Mouse (Mus musculus): ENCODE results near the gene Vti1b. TPM values are rescaled to one million over a fixed set of nuclear protein-coding genes. Genes with fewer than 3 reads are reported as not detected.

The Vti1b gene
- polyA plus RNA-seq, 1 experiment: 85.5 TPM

DNA sequence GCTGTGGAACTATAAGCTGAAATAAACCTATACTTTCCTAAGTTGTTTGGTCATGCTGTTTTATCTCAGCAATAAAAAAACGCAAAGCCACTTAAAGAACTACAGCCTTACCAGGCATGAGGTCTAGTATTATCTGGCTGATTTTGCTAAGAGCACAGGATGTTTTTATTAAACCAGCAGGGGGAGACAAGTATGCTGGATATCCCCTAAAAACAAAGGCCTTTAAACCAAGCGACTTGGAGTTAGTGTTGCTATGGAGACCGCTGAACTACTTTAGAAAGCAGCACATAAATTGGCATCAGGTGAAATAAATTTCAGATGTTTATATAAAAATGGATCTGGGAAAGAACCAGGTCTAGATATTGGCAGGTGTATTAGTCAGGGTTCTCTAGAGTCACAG, 49.6 kb downstream of the Vti1b start:
- H3K4me3 ChIP-seq: no peak overlapping the region
- peaks cover 14% of the 10 kb centered on the region for H3K27me3 ChIP-seq (ENCODE audit: control insufficient read depth, insufficient read depth, insufficient read length)
- no peaks in the 10 kb centered on the region for H3K36me3 ChIP-seq (ENCODE audit: control insufficient read depth, insufficient read depth)
- H3ac ChIP-seq (ENCODE audit: control insufficient read depth, insufficient read length): no peak overlapping the region
- H3K4me2 ChIP-seq (ENCODE audit: low read depth): no peak overlapping the region
- TF ChIP-seq TCF12 (IDR thresholded peaks at IDR 0.05; ENCODE audit: insufficient read depth, poor library complexity, severe bottlenecking): no peak
- no peak for TF ChIP-seq MAX (IDR thresholded peaks at IDR 0.05; ENCODE audit: low read depth)
- TF ChIP-seq MYOG (IDR thresholded peaks at IDR 0.05; ENCODE audit: control insufficient read depth in 1 of 3, insufficient read depth in 1 of 3, insufficient read length in 2 of 3, low read depth in 2 of 3): no peak
- no peak for TF ChIP-seq CEBPB (IDR thresholded peaks at IDR 0.05; ENCODE audit: insufficient read depth, poor library complexity, severe bottlenecking)
- no peak for TF ChIP-seq TCF3 (IDR thresholded peaks at IDR 0.05; ENCODE audit: insufficient read length, low read depth)
- TF ChIP-seq POLR2A (IDR thresholded peaks at IDR 0.05; ENCODE audit: insufficient read length, low read depth): no peak
- TF ChIP-seq SRF (IDR thresholded peaks at IDR 0.05; ENCODE audit: control insufficient read depth, insufficient read length, low read depth): no peak
- TF ChIP-seq E2F4 (IDR thresholded peaks at IDR 0.05; ENCODE audit: insufficient read depth): no peak
- TF ChIP-seq REST (IDR thresholded peaks at IDR 0.05; ENCODE audit: insufficient read depth, insufficient read length): no peak
- no peak for TF ChIP-seq MYOD1 (IDR thresholded peaks at IDR 0.05; ENCODE audit: control insufficient read depth in 1 of 3, insufficient read length in 2 of 3, low read depth in 2 of 3)
- no peak for TF ChIP-seq USF1 (IDR thresholded peaks at IDR 0.05; ENCODE audit: low read depth)
- TF ChIP-seq POLR2AphosphoS2 (IDR thresholded peaks at IDR 0.05; ENCODE audit: insufficient read length, low read depth): no peak
- no peaks in the 10 kb centered on the region for H3K79me2 ChIP-seq (ENCODE audit: control insufficient read depth, insufficient read depth)

DNA sequence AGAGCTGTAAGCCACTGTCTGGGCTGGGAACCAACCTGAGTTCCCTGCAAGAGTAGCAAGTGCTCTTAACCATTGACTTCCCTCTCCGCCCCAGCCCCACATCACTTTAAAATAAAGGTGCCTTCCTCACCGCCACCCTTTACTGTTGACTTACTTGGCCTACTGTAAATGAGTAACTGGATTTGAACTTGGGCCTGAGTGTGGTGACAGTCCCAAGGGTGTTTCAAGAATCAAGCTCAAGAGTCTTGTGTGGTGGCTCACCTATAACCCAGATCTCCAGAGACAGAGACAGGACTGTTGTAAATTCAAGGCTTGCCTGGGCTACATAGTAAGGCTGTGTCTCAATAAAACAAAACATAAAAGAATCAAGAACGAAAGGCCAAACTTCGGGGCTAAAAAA, 53.5 kb downstream of the Vti1b start:
- Histone ChIP-seq H3K36me3 (ENCODE audit: control insufficient read depth, insufficient read depth) (no peaks in the 10 kb centered on the region), H3K79me2 (ENCODE audit: control insufficient read depth, insufficient read depth) (no peaks in the 10 kb centered on the region), H3K27me3 (ENCODE audit: control insufficient read depth, insufficient read depth, insufficient read length) (peaks cover 14% of the 10 kb centered on the region), H3ac (ENCODE audit: control insufficient read depth, insufficient read length) (no peak overlapping the region), H3K4me2 (ENCODE audit: low read depth) (no peak overlapping the region), H3K4me3 (no peak overlapping the region)
- TF ChIP-seq TCF12 (IDR thresholded peaks at IDR 0.05; ENCODE audit: insufficient read depth, poor library complexity, severe bottlenecking) (no peak), POLR2AphosphoS2 (IDR thresholded peaks at IDR 0.05; ENCODE audit: insufficient read length, low read depth) (no peak), MYOD1 (IDR thresholded peaks at IDR 0.05; ENCODE audit: control insufficient read depth in 1 of 3, insufficient read length in 2 of 3, low read depth in 2 of 3) (no peak), CEBPB (IDR thresholded peaks at IDR 0.05; ENCODE audit: insufficient read depth, poor library complexity, severe bottlenecking) (no peak), MAX (IDR thresholded peaks at IDR 0.05; ENCODE audit: low read depth) (no peak), REST (IDR thresholded peaks at IDR 0.05; ENCODE audit: insufficient read depth, insufficient read length) (no peak), E2F4 (IDR thresholded peaks at IDR 0.05; ENCODE audit: insufficient read depth) (no peak), TCF3 (IDR thresholded peaks at IDR 0.05; ENCODE audit: insufficient read length, low read depth) (no peak), USF1 (IDR thresholded peaks at IDR 0.05; ENCODE audit: low read depth) (no peak), SRF (IDR thresholded peaks at IDR 0.05; ENCODE audit: control insufficient read depth, insufficient read length, low read depth) (no peak), MYOG (IDR thresholded peaks at IDR 0.05; ENCODE audit: control insufficient read depth in 1 of 3, insufficient read depth in 1 of 3, insufficient read length in 2 of 3, low read depth in 2 of 3) (no peak), POLR2A (IDR thresholded peaks at IDR 0.05; ENCODE audit: insufficient read length, low read depth) (no peak)

Other genes starting within 250 kb of the Vti1b start
- 2.9 TPM for gene Tmem229b, start 165.0 kb downstream of the Vti1b start, polyA plus RNA-seq (2012; fragmentation: generic; extraction: Trizol)
- gene Plekhh1, start 143.5 kb downstream of the Vti1b start, polyA plus RNA-seq (2012; fragmentation: generic; extraction: Trizol): 3.5 TPM
- gene Pigh, start 83.0 kb downstream of the Vti1b start, polyA plus RNA-seq (2012; fragmentation: generic; extraction: Trizol): 3.3 TPM
- gene Arg2, start 41.9 kb downstream of the Vti1b start, polyA plus RNA-seq (2012; fragmentation: generic; extraction: Trizol): 0.04 TPM
- 19.5 TPM for gene Rdh11, start 19.6 kb upstream of the Vti1b start, polyA plus RNA-seq (2012; fragmentation: generic; extraction: Trizol)
- 0.54 TPM for gene Rdh12, start 36.2 kb upstream of the Vti1b start, polyA plus RNA-seq (2012; fragmentation: generic; extraction: Trizol)
- 9.9 TPM for gene Zfyve26, start 123.6 kb upstream of the Vti1b start, polyA plus RNA-seq (2012; fragmentation: generic; extraction: Trizol)
- 1.8 TPM for gene Rad51b, start 124.6 kb upstream of the Vti1b start, polyA plus RNA-seq (2012; fragmentation: generic; extraction: Trizol)